ENCODE assay signal across 8 mouse cellular contexts in the genomic region with DNA sequence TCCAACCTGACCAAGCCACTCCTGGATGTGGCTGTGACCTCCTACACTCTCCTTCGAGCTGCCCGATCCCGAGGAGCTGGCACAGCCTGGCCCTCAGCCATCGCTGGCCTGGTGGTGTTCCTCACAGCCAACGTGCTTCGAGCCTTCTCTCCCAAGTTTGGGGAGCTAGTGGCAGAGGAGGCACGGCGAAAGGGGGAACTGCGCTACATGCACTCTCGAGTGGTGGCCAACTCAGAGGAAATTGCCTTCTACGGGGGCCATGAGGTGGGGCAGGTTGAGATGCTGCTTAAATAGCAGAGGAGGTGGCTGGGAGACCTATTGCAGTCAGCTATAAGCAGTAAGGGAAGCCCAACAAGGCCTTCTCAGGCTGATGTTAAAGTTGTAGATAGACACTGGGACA. TPM values are rescaled to one million over a fixed set of nuclear protein-coding genes. Genes with fewer than 3 reads are reported as not detected.
DNase-seq lines count a peak whose midpoint lies in the region; ATAC-seq and TF ChIP-seq lines count a peak whose summit lies in the region.

No protein-coding gene starts in this region.

- peak overlapping the region; percentile 58 for H3K4me2 ChIP-seq in embryonic facial prominence, embryonic 15.5 days (replicated peaks)
- peak overlapping the region; percentile 71 for H3K4me2 ChIP-seq in heart, postnatal 0 days (ENCODE audit: low read depth, low read length)
- H3K4me2 ChIP-seq in limb, embryonic 14.5 days (replicated peaks; ENCODE audit: low read depth, low read length, severe bottlenecking) = peak overlapping the region; percentile 60
- peak overlapping the region; percentile 63 for H3K4me2 ChIP-seq in midbrain, embryonic 15.5 days

- H3K9me3 ChIP-seq in embryonic facial prominence, embryonic 15.5 days (replicated peaks) = no peaks in the 10 kb centered on the region
- no peaks in the 10 kb centered on the region for H3K9me3 ChIP-seq in heart, postnatal 0 days (replicated peaks; ENCODE audit: control insufficient read depth, low read length)
- no peaks in the 10 kb centered on the region for H3K9me3 ChIP-seq in limb, embryonic 14.5 days (ENCODE audit: control insufficient read depth, low read length)
- no peaks in the 10 kb centered on the region for H3K9me3 ChIP-seq in midbrain, embryonic 15.5 days

- H3K36me3 ChIP-seq in embryonic facial prominence, embryonic 15.5 days = 0 out of 2 replicates have a peak, but pooled peaks cover 6% of the 10 kb centered on the region
- H3K36me3 ChIP-seq in heart, postnatal 0 days (replicated peaks; ENCODE audit: control insufficient read depth, insufficient read depth, low read length) = no peaks in the 10 kb centered on the region
- no peaks in the 10 kb centered on the region for H3K36me3 ChIP-seq in limb, embryonic 14.5 days (ENCODE audit: control insufficient read depth, insufficient read depth, low read length)
- no peaks in the 10 kb centered on the region for H3K36me3 ChIP-seq in midbrain, embryonic 15.5 days (replicated peaks)

- peaks cover 32% of the 10 kb centered on the region for H3K4me1 ChIP-seq in embryonic facial prominence, embryonic 15.5 days
- peaks cover 11% of the 10 kb centered on the region; the same call in 1 of the 2 replicates for H3K4me1 ChIP-seq in heart, postnatal 0 days (ENCODE audit: control insufficient read depth, insufficient read depth)
- peaks cover 20% of the 10 kb centered on the region for H3K4me1 ChIP-seq in limb, embryonic 14.5 days (ENCODE audit: control insufficient read depth, insufficient read depth, low read length)
- H3K4me1 ChIP-seq in midbrain, embryonic 15.5 days = peaks cover 32% of the 10 kb centered on the region

- H3K9ac ChIP-seq in embryonic facial prominence, embryonic 15.5 days = no peak overlapping the region
- H3K9ac ChIP-seq in heart, postnatal 0 days (replicated peaks; ENCODE audit: low read depth, low read length) = no peak overlapping the region; the same call in 1 of the 2 replicates
- H3K9ac ChIP-seq in limb, embryonic 14.5 days (ENCODE audit: low read depth, low read length, severe bottlenecking) = 0 out of 2 replicates have a peak overlapping the region, but pooled peaks have one; percentile 50
- 0 out of 2 replicates have a peak overlapping the region, but pooled peaks have one; percentile 46 for H3K9ac ChIP-seq in midbrain, embryonic 15.5 days

- no peak for TF ChIP-seq POLR2A in limb, embryonic 14.5 days (IDR thresholded peaks at IDR 0.05; ENCODE audit: borderline replicate concordance, extremely low read depth, insufficient read depth, insufficient read length)

- DNase-seq in right cerebral cortex, postnatal 14 days = peak; percentile 8
- no peak for DNase-seq in right cerebral cortex, adult 2 months (ENCODE audit: low spot score in 2 of 2)
- no peak for DNase-seq in heart, postnatal 0 days (ENCODE audit: low spot score)
- no peak for DNase-seq in limb, embryonic 14.5 days (ENCODE audit: low spot score)
- peak; percentile 28 to 33 for DNase-seq in thymus, postnatal 10 days (ENCODE audit: low spot score in 2 of 2)
- no peak for DNase-seq in Muller cell, postnatal 12 days (ENCODE audit: inconsistent ontology term)

- no peak for ATAC-seq in embryonic facial prominence, embryonic 15.5 days (ENCODE audit: insufficient number of reproducible peaks, low FRiP score, low TSS enrichment, low read depth)
- no peak for ATAC-seq in heart, postnatal 0 days (ENCODE audit: insufficient read depth, low read depth)
- no peak for ATAC-seq in limb, embryonic 14.5 days (ENCODE audit: low FRiP score, low read depth)
- ATAC-seq in midbrain, embryonic 15.5 days (replicated peaks) = no peak

- H3K27ac ChIP-seq in embryonic facial prominence, embryonic 15.5 days (replicated peaks) = 0 out of 2 replicates have a peak overlapping the region, but pooled peaks have one; percentile 89
- H3K27ac ChIP-seq in heart, postnatal 0 days (ENCODE audit: low read depth) = 0 out of 2 replicates have a peak overlapping the region, but pooled peaks have one; percentile 86
- H3K27ac ChIP-seq in limb, embryonic 14.5 days (replicated peaks; ENCODE audit: low read depth, low read length) = no peak overlapping the region
- H3K27ac ChIP-seq in midbrain, embryonic 15.5 days = no peak overlapping the region

- 0 out of 2 replicates have a peak, but pooled peaks cover 3% of the 10 kb centered on the region for H3K27me3 ChIP-seq in embryonic facial prominence, embryonic 15.5 days
- H3K27me3 ChIP-seq in heart, postnatal 0 days (ENCODE audit: control insufficient read depth, insufficient read depth, low read length) = no peaks in the 10 kb centered on the region
- no peaks in the 10 kb centered on the region for H3K27me3 ChIP-seq in limb, embryonic 14.5 days (ENCODE audit: control insufficient read depth, insufficient read depth, low read length)
- no peaks in the 10 kb centered on the region for H3K27me3 ChIP-seq in midbrain, embryonic 15.5 days (replicated peaks)

- 70% methylated on average over 11 of the region's 11 CpGs for WGBS in embryonic facial prominence, embryonic 15.5 days
- 59% methylated on average over 11 of the region's 11 CpGs for WGBS in heart, postnatal 0 days
- WGBS in limb, embryonic 14.5 days = 61% methylated on average over 11 of the region's 11 CpGs
- WGBS in midbrain, embryonic 15.5 days = 68% methylated on average over 11 of the region's 11 CpGs

- peak overlapping the region; percentile 56 for H3K4me3 ChIP-seq in embryonic facial prominence, embryonic 15.5 days (replicated peaks)
- H3K4me3 ChIP-seq in heart, postnatal 0 days (ENCODE audit: low read depth, low read length) = peak overlapping the region; percentile 64
- H3K4me3 ChIP-seq in limb, embryonic 14.5 days (replicated peaks; ENCODE audit: low read length) = peak overlapping the region; percentile 51
- peak overlapping the region; percentile 57; the same call in 1 of the 2 replicates for H3K4me3 ChIP-seq in midbrain, embryonic 15.5 days

- TF ChIP-seq CTCF in heart, postnatal 0 days (IDR thresholded peaks at IDR 0.05; ENCODE audit: low read depth) = no peak

- no peak for TF ChIP-seq EP300 in heart, postnatal 0 days (IDR thresholded peaks at IDR 0.05; ENCODE audit: low read depth)

RNA-seq across cellular contexts. Expression of gene Abcd1, which starts 1.3 kb away (rescaled TPM):
- polyA plus RNA-seq in embryonic facial prominence, embryonic 15.5 days (2015; fragmentation: Nextera tagmentation; extraction: Ambion mirVana) = 19.4 and 20.2 TPM in 2 replicates
- total RNA-seq in heart, postnatal 0 days (2014; rRNA removed; ENCODE audit: low replicate concordance) = 22.0 and 27.4 TPM in 2 replicates
- polyA plus RNA-seq in heart, postnatal 0 days (2015; fragmentation: Nextera tagmentation; extraction: Ambion mirVana) = 14.1 and 14.3 TPM in 2 replicates
- polyA plus RNA-seq in limb, embryonic 14.5 days (2012; rRNA removed) = 20.2 and 25.3 TPM in 2 replicates
- 15.2 and 16.8 TPM in 2 replicates for polyA plus RNA-seq in limb, embryonic 14.5 days (2014; fragmentation: Nextera tagmentation; extraction: Ambion mirVana)
- polyA plus RNA-seq in midbrain, embryonic 15.5 days (2015; fragmentation: Nextera tagmentation; extraction: Ambion mirVana) = 12.8 and 13.5 TPM in 2 replicates

RNA-seq across cellular contexts. Expression of gene Bcap31, which starts 1.7 kb away (rescaled TPM):
- 254 and 265 TPM in 2 replicates for polyA plus RNA-seq in embryonic facial prominence, embryonic 15.5 days (2015; fragmentation: Nextera tagmentation; extraction: Ambion mirVana)
- total RNA-seq in heart, postnatal 0 days (2014; rRNA removed; ENCODE audit: low replicate concordance) = 65.5 and 65.7 TPM in 2 replicates
- polyA plus RNA-seq in heart, postnatal 0 days (2015; fragmentation: Nextera tagmentation; extraction: Ambion mirVana) = 148 and 159 TPM in 2 replicates
- 82.5 and 97.4 TPM in 2 replicates for polyA plus RNA-seq in limb, embryonic 14.5 days (2012; rRNA removed)
- polyA plus RNA-seq in limb, embryonic 14.5 days (2014; fragmentation: Nextera tagmentation; extraction: Ambion mirVana) = 235 and 239 TPM in 2 replicates
- 112 and 115 TPM in 2 replicates for polyA plus RNA-seq in midbrain, embryonic 15.5 days (2015; fragmentation: Nextera tagmentation; extraction: Ambion mirVana)

RNA-seq across cellular contexts. Expression of gene Plxnb3, which starts 39.2 kb away (rescaled TPM):
- polyA plus RNA-seq in embryonic facial prominence, embryonic 15.5 days (2015; fragmentation: Nextera tagmentation; extraction: Ambion mirVana) = 1.1 and 1.6 TPM in 2 replicates
- 0.31 and 3.4 TPM in 2 replicates for total RNA-seq in heart, postnatal 0 days (2014; rRNA removed; ENCODE audit: low replicate concordance)
- polyA plus RNA-seq in heart, postnatal 0 days (2015; fragmentation: Nextera tagmentation; extraction: Ambion mirVana) = 0.67 and 0.81 TPM in 2 replicates
- polyA plus RNA-seq in limb, embryonic 14.5 days (2012; rRNA removed) = 1.9 and 2.7 TPM in 2 replicates
- polyA plus RNA-seq in limb, embryonic 14.5 days (2014; fragmentation: Nextera tagmentation; extraction: Ambion mirVana) = 0.62 and 0.82 TPM in 2 replicates
- polyA plus RNA-seq in midbrain, embryonic 15.5 days (2015; fragmentation: Nextera tagmentation; extraction: Ambion mirVana) = 0.23 and 0.35 TPM in 2 replicates

RNA-seq across cellular contexts. Expression of gene Slc6a8, which starts 44.7 kb away (rescaled TPM):
- polyA plus RNA-seq in embryonic facial prominence, embryonic 15.5 days (2015; fragmentation: Nextera tagmentation; extraction: Ambion mirVana) = 8.9 and 9.7 TPM in 2 replicates
- 99.7 and 138 TPM in 2 replicates for total RNA-seq in heart, postnatal 0 days (2014; rRNA removed; ENCODE audit: low replicate concordance)
- polyA plus RNA-seq in heart, postnatal 0 days (2015; fragmentation: Nextera tagmentation; extraction: Ambion mirVana) = 11.0 and 11.9 TPM in 2 replicates
- 71.9 and 98.9 TPM in 2 replicates for polyA plus RNA-seq in limb, embryonic 14.5 days (2012; rRNA removed)
- polyA plus RNA-seq in limb, embryonic 14.5 days (2014; fragmentation: Nextera tagmentation; extraction: Ambion mirVana) = 11.9 and 12.5 TPM in 2 replicates
- 6.6 and 7.4 TPM in 2 replicates for polyA plus RNA-seq in midbrain, embryonic 15.5 days (2015; fragmentation: Nextera tagmentation; extraction: Ambion mirVana)

RNA-seq across cellular contexts. Expression of gene Srpk3, which starts 56.5 kb away (rescaled TPM):
- polyA plus RNA-seq in embryonic facial prominence, embryonic 15.5 days (2015; fragmentation: Nextera tagmentation; extraction: Ambion mirVana) = 35.3 and 49.9 TPM in 2 replicates
- 82.0 and 94.2 TPM in 2 replicates for total RNA-seq in heart, postnatal 0 days (2014; rRNA removed; ENCODE audit: low replicate concordance)
- 70.5 and 73.1 TPM in 2 replicates for polyA plus RNA-seq in heart, postnatal 0 days (2015; fragmentation: Nextera tagmentation; extraction: Ambion mirVana)
- 46.4 and 48.0 TPM in 2 replicates for polyA plus RNA-seq in limb, embryonic 14.5 days (2012; rRNA removed)
- polyA plus RNA-seq in limb, embryonic 14.5 days (2014; fragmentation: Nextera tagmentation; extraction: Ambion mirVana) = 22.2 and 31.0 TPM in 2 replicates
- polyA plus RNA-seq in midbrain, embryonic 15.5 days (2015; fragmentation: Nextera tagmentation; extraction: Ambion mirVana) = 1.6 and 2.1 TPM in 2 replicates

Comparison
In these comparisons a context has a peak if more than half of its experiments do, and no peak if none do; other contexts are left out.
1. DNase-seq: peak in right cerebral cortex, postnatal 14 days (single experiment) and thymus, postnatal 10 days (2 of 2); none in right cerebral cortex, adult 2 months (0 of 2), heart, postnatal 0 days (single experiment), limb, embryonic 14.5 days (single experiment) and Muller cell, postnatal 12 days (single experiment).
2. H3K27ac ChIP-seq: peak in embryonic facial prominence, embryonic 15.5 days (single experiment) and heart, postnatal 0 days (single experiment); none in limb, embryonic 14.5 days (single experiment) and midbrain, embryonic 15.5 days (single experiment).
3. H3K9ac ChIP-seq: peak in limb, embryonic 14.5 days (single experiment) and midbrain, embryonic 15.5 days (single experiment); none in embryonic facial prominence, embryonic 15.5 days (single experiment) and heart, postnatal 0 days (single experiment).
4. Peak in every context shown above with its lines, with median percentiles within 50 percentile points of each other: H3K4me2 ChIP-seq and H3K4me3 ChIP-seq.